Mouse (Mus musculus): ENCODE data around the gene Mst1r. TPM values are rescaled to one million over a fixed set of nuclear protein-coding genes. Genes with fewer than 3 reads are reported as not detected.

Mst1r gene
- 1 to 10 TPM; 1.8 to 2.9 TPM for total RNA-seq (2021)
- long read RNA-seq, experiment 1, full-length matches to known transcripts = 1 of 3 reads
- long read RNA-seq, experiment 1, partial matches to known transcripts = 2 of 3 reads
- long read RNA-seq, experiment 1, other reads (novel, unspliced or antisense) = 0 of 3 reads
- long read RNA-seq, experiment 2 = 0 reads

- DNase-seq (ENCODE audit: low spot score in 2 of 2) = no peak
Observed at GRCm38 (mm10) chr9:107906252-107906966, at the start of gene Mst1r. Gene Mst1r (plus strand): TSS chr9:107906873.

- DNase-seq (ENCODE audit: low spot score in 2 of 2) = no peak
Observed at GRCm38 (mm10) chr9:107858343-107858742, 48.3 kb upstream of the Mst1r start.

GRCm38 (mm10) chr9:107864493-107864892, 42.2 kb upstream of the Mst1r start:
- DNase-seq (ENCODE audit: low spot score in 2 of 2) = no peak

- no peak for DNase-seq (ENCODE audit: low spot score in 2 of 2)
Observed at GRCm38 (mm10) chr9:107866081-107866480, 40.6 kb upstream of the Mst1r start.

GRCm38 (mm10) chr9:107872350-107873098, 34.1 kb upstream of the Mst1r start:
- DNase-seq (ENCODE audit: low spot score in 2 of 2) = peak; percentile 93 to 97

GRCm38 (mm10) chr9:107873137-107873536, 33.5 kb upstream of the Mst1r start, which contains the start of gene Rbm6:
Gene Rbm6 (minus strand): TSS chr9:107873237.
- DNase-seq (ENCODE audit: low spot score in 2 of 2) = no peak

GRCm38 (mm10) chr9:107880411-107880810, 26.3 kb upstream of the Mst1r start:
- DNase-seq (ENCODE audit: low spot score in 2 of 2) = no peak

GRCm38 (mm10) chr9:107887804-107888266, 18.8 kb upstream of the Mst1r start, which contains the start of gene Mon1a:
Gene Mon1a (plus strand): TSS chr9:107888151.
- DNase-seq (ENCODE audit: low spot score in 2 of 2) = peak; percentile 77 to 86

- no peak for DNase-seq (ENCODE audit: low spot score in 2 of 2)
Observed at GRCm38 (mm10) chr9:107888267-107888850, 18.3 kb upstream of the Mst1r start.

- DNase-seq (ENCODE audit: low spot score in 2 of 2) = no peak
Observed at GRCm38 (mm10) chr9:107890260-107890659, 16.4 kb upstream of the Mst1r start.

- DNase-seq (ENCODE audit: low spot score in 2 of 2) = no peak
Observed at GRCm38 (mm10) chr9:107891023-107891422, 15.7 kb upstream of the Mst1r start.

- no peak for DNase-seq (ENCODE audit: low spot score in 2 of 2)
Observed at GRCm38 (mm10) chr9:107898563-107898962, 8.1 kb upstream of the Mst1r start.

GRCm38 (mm10) chr9:107899855-107900254, 6.8 kb upstream of the Mst1r start:
- DNase-seq (ENCODE audit: low spot score in 2 of 2) = no peak

- peak; percentile 75 to 83 for DNase-seq (ENCODE audit: low spot score in 2 of 2)
Observed at GRCm38 (mm10) chr9:107900840-107901626, 5.6 kb upstream of the Mst1r start.

GRCm38 (mm10) chr9:107901627-107901914, 5.1 kb upstream of the Mst1r start:
- DNase-seq (ENCODE audit: low spot score in 2 of 2) = no peak

- DNase-seq (ENCODE audit: low spot score in 2 of 2) = peak; percentile 91 to 93
Observed at GRCm38 (mm10) chr9:107904726-107905125, 1.9 kb upstream of the Mst1r start.

- no peak for DNase-seq (ENCODE audit: low spot score in 2 of 2)
Observed at GRCm38 (mm10) chr9:107906967-107907800, 511 bp downstream of the Mst1r start.

- DNase-seq (ENCODE audit: low spot score in 2 of 2) = no peak
Observed at GRCm38 (mm10) chr9:107907801-107908120, 1.1 kb downstream of the Mst1r start.

GRCm38 (mm10) chr9:107908410-107909158, 1.9 kb downstream of the Mst1r start:
- no peak for DNase-seq (ENCODE audit: low spot score in 2 of 2)
